Mouse (Mus musculus): ENCODE measurements around the gene Cps1.

The Cps1 gene

GRCm38 (mm10) chr1:67235468-67236217 is 112.8 kb downstream of the Cps1 start:
- no peak for DNase-seq (ENCODE audit: low spot score in 2 of 2)

GRCm38 (mm10) chr1:67238446-67238845 is 115.6 kb downstream of the Cps1 start:
- DNase-seq (ENCODE audit: low spot score in 2 of 2) = no peak

GRCm38 (mm10) chr1:67238941-67239340 is 116.1 kb downstream of the Cps1 start:
- DNase-seq (ENCODE audit: low spot score in 2 of 2) = no peak

- DNase-seq (ENCODE audit: low spot score in 2 of 2) = no peak
These were observed 142.4 kb downstream of the Cps1 start for GRCm38 (mm10) chr1:67265222-67265621.

DNA sequence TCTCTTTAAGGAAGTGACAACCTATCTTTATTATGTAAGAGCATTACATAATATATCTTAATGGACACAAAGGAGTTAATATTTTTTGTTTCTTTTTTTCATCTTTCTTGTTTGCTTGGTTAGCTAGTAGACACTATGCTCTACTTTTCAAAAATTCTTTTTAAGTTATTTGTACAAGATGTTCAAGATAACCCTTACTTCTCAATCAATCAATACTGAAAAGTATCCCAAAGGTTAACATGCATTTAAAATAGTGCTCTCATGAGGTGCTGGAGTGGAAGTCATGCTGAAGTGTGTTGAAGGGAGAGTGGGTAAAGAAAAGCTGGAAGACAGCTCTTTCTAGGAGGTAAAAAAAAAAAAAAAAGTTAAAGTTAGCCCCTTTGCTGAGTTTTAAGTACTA is 145.1 kb downstream of the Cps1 start:
- no peak for DNase-seq (ENCODE audit: low spot score in 2 of 2)

DNA sequence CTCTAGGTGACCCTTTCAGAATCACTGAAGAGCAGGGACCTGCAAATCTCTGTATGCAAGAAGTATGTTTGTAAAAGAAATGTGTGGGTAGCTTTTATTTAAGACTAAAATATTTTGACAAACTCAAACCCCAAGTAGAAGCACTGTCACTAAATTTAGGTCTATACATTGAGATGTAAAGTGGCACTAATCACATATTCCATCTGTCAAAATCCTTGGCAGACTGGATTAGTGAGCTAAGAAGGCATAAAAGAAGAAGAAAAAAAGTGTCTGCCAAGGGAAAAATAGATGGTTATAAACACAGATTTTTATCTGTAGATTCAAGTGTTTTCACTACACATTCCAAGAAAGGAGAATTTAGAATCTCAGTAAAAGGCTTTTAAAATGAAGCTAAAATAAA is 145.6 kb downstream of the Cps1 start:
- no peak for DNase-seq (ENCODE audit: low spot score in 2 of 2)

- no peak for DNase-seq (ENCODE audit: low spot score in 2 of 2)
These were observed 153.4 kb downstream of the Cps1 start for GRCm38 (mm10) chr1:67276270-67276669.

Data from spleen, postnatal 10 days (tissue).